Mouse (Mus musculus) liver, adult 2 months (tissue): ENCODE measurements around the gene Slco2a1.
"Not testable (repeated sequence)": the region's sequence is repeated elsewhere in the genome, so short reads cannot be mapped to it uniquely, and the experiment has no call there.

Experiments
- CTCF ChIP-seq: fragments of 200-500 bp; IDR thresholded peaks from 2 replicates; pipeline ENCODE4 v1.5.1; 2011; ENCODE audit warnings: low read depth, low read length, control low read depth
- POLR2A ChIP-seq: fragments of 200-500 bp; IDR thresholded peaks from 2 replicates; pipeline ENCODE4 v1.6.1; 2011; ENCODE audit warnings: low read length, control low read depth; ENCODE audit not compliant: insufficient read depth; ENCODE audit errors: extremely low read depth

- TF ChIP-seq CTCF, POLR2A: not testable (repeated sequence)
These were observed 119.9 kb downstream of the Slco2a1 start for GRCm38 (mm10) chr9:103108341-103108798.
